Mouse (Mus musculus): ENCODE measurements around the gene Myrf. TPM values are rescaled to one million over a fixed set of nuclear protein-coding genes. Genes with fewer than 3 reads are reported as not detected.

Myrf gene
- polyA plus RNA-seq, 1 experiment from 2014 or later: 6.5 TPM

GRCm38 (mm10) chr19:10274056-10274455 is 33.5 kb upstream of the Myrf start:
- H3K27me3 ChIP-seq: no peaks in the 10 kb centered on the region
- no peak overlapping the region for H3K4me3 ChIP-seq
- no peak for ATAC-seq (ENCODE audit: borderline replicate concordance, extremely low read depth, low FRiP score, low TSS enrichment)
- no peak overlapping the region for H3K4me2 ChIP-seq
- 36% methylated on average over 5 of the region's 5 CpGs for whole genome bisulfite sequencing
- H3K9me3 ChIP-seq: no peaks in the 10 kb centered on the region
- no peak overlapping the region for H3K27ac ChIP-seq
- H3K36me3 ChIP-seq: no peaks in the 10 kb centered on the region
- H3K9ac ChIP-seq: no peak overlapping the region
- H3K4me1 ChIP-seq: peaks cover 47% of the 10 kb centered on the region

GRCm38 (mm10) chr19:10272746-10273145 is 32.2 kb upstream of the Myrf start:
- Histone ChIP-seq H3K9ac (no peak overlapping the region), H3K27ac (no peak overlapping the region), H3K36me3 (no peaks in the 10 kb centered on the region), H3K4me3 (no peak overlapping the region), H3K4me2 (peak overlapping the region; percentile 25; the same call in 1 of the 2 replicates), H3K4me1 (peaks cover 34% of the 10 kb centered on the region), H3K27me3 (no peaks in the 10 kb centered on the region), H3K9me3 (no peaks in the 10 kb centered on the region)
- ATAC-seq (ENCODE audit: borderline replicate concordance, extremely low read depth, low FRiP score, low TSS enrichment): no peak
- WGBS: 20% methylated on average over 11 of the region's 11 CpGs

- 88% methylated on average over 7 of the region's 7 CpGs for WGBS
- no peaks in the 10 kb centered on the region for H3K9me3 ChIP-seq
- no peaks in the 10 kb centered on the region for H3K36me3 ChIP-seq
Observed at GRCm38 (mm10) chr19:10271592-10271991, 31.0 kb upstream of the Myrf start.

GRCm38 (mm10) chr19:10270356-10270755 is 29.8 kb upstream of the Myrf start:
- H3K36me3 ChIP-seq: no peaks in the 10 kb centered on the region
- H3K9me3 ChIP-seq: no peaks in the 10 kb centered on the region
- no peak for ATAC-seq (ENCODE audit: borderline replicate concordance, extremely low read depth, low FRiP score, low TSS enrichment)
- H3K27ac ChIP-seq: no peak overlapping the region
- 73% methylated on average over 5 of the region's 5 CpGs for WGBS
- H3K27me3 ChIP-seq: no peaks in the 10 kb centered on the region
- no peak overlapping the region for H3K4me3 ChIP-seq
- H3K4me2 ChIP-seq: no peak overlapping the region
- H3K4me1 ChIP-seq: peaks cover 34% of the 10 kb centered on the region
- H3K9ac ChIP-seq: no peak overlapping the region

More at GRCm38 (mm10) chr19:10271592-10271991, 31.0 kb upstream of the Myrf start:
- Histone ChIP-seq H3K4me3 (no peak overlapping the region), H3K4me2 (no peak overlapping the region), H3K27me3 (no peaks in the 10 kb centered on the region), H3K9ac (no peak overlapping the region), H3K4me1 (peaks cover 31% of the 10 kb centered on the region), H3K27ac (no peak overlapping the region)
- no peak for ATAC-seq (ENCODE audit: borderline replicate concordance, extremely low read depth, low FRiP score, low TSS enrichment)

GRCm38 (mm10) chr19:10268851-10269250 is 28.3 kb upstream of the Myrf start:
- Histone ChIP-seq H3K27me3 (no peaks in the 10 kb centered on the region), H3K36me3 (no peaks in the 10 kb centered on the region), H3K9me3 (no peaks in the 10 kb centered on the region), H3K4me2 (no peak overlapping the region), H3K4me3 (no peak overlapping the region), H3K27ac (no peak overlapping the region), H3K9ac (no peak overlapping the region), H3K4me1 (peaks cover 28% of the 10 kb centered on the region)
- WGBS: 82% methylated on average over 15 of the region's 15 CpGs
- no peak for ATAC-seq (ENCODE audit: borderline replicate concordance, extremely low read depth, low FRiP score, low TSS enrichment)

- Histone ChIP-seq H3K36me3 (no peaks in the 10 kb centered on the region), H3K4me3 (no peak overlapping the region), H3K9me3 (no peaks in the 10 kb centered on the region), H3K4me1 (peaks cover 20% of the 10 kb centered on the region), H3K4me2 (no peak overlapping the region), H3K9ac (no peak overlapping the region), H3K27me3 (no peaks in the 10 kb centered on the region), H3K27ac (no peak overlapping the region)
- 78% methylated on average over 10 of the region's 10 CpGs for WGBS
- no peak for ATAC-seq (ENCODE audit: borderline replicate concordance, extremely low read depth, low FRiP score, low TSS enrichment)
Observed at GRCm38 (mm10) chr19:10267953-10268352, 27.4 kb upstream of the Myrf start.

- peak; percentile 15; the same call in 1 of the 2 replicates for ATAC-seq (ENCODE audit: borderline replicate concordance, extremely low read depth, low FRiP score, low TSS enrichment)
- Histone ChIP-seq H3K4me2 (no peak overlapping the region), H3K27ac (peak overlapping the region; percentile 55), H3K27me3 (no peaks in the 10 kb centered on the region), H3K9me3 (no peaks in the 10 kb centered on the region), H3K4me3 (no peak overlapping the region), H3K4me1 (peaks cover 15% of the 10 kb centered on the region), H3K36me3 (no peaks in the 10 kb centered on the region), H3K9ac (no peak overlapping the region)
- WGBS: 29% methylated on average over 15 of the region's 15 CpGs
Observed at GRCm38 (mm10) chr19:10267057-10267456, 26.5 kb upstream of the Myrf start.

- H3K9me3 ChIP-seq: no peaks in the 10 kb centered on the region
- WGBS: 9% methylated on average over 14 of the region's 14 CpGs
- no peaks in the 10 kb centered on the region for H3K36me3 ChIP-seq
- peak; percentile 69 for ATAC-seq (ENCODE audit: borderline replicate concordance, extremely low read depth, low FRiP score, low TSS enrichment)
- no peak overlapping the region for H3K9ac ChIP-seq
- peaks cover 15% of the 10 kb centered on the region for H3K4me1 ChIP-seq
- H3K27ac ChIP-seq: peak overlapping the region; percentile 55
- no peaks in the 10 kb centered on the region for H3K27me3 ChIP-seq
- H3K4me2 ChIP-seq: no peak overlapping the region
- no peak overlapping the region for H3K4me3 ChIP-seq
Observed at GRCm38 (mm10) chr19:10266196-10266850, 25.8 kb upstream of the Myrf start.

GRCm38 (mm10) chr19:10261369-10261768 is 20.8 kb upstream of the Myrf start:
- Histone ChIP-seq H3K9me3 (no peaks in the 10 kb centered on the region), H3K4me3 (no peak overlapping the region), H3K9ac (no peak overlapping the region), H3K4me1 (peaks cover 5% of the 10 kb centered on the region), H3K27me3 (no peaks in the 10 kb centered on the region), H3K4me2 (no peak overlapping the region), H3K36me3 (no peaks in the 10 kb centered on the region), H3K27ac (no peak overlapping the region)
- 63% methylated on average over 7 of the region's 7 CpGs for WGBS
- ATAC-seq (ENCODE audit: borderline replicate concordance, extremely low read depth, low FRiP score, low TSS enrichment): no peak

- ATAC-seq (ENCODE audit: borderline replicate concordance, extremely low read depth, low FRiP score, low TSS enrichment): peak; percentile 33; the same call in 1 of the 2 replicates
- Histone ChIP-seq H3K4me3 (no peak overlapping the region), H3K9me3 (no peaks in the 10 kb centered on the region), H3K27ac (no peak overlapping the region), H3K9ac (no peak overlapping the region), H3K36me3 (no peaks in the 10 kb centered on the region), H3K4me1 (no peaks in the 10 kb centered on the region), H3K4me2 (no peak overlapping the region), H3K27me3 (no peaks in the 10 kb centered on the region)
- WGBS: 19% methylated on average over 6 of the region's 6 CpGs
Observed at GRCm38 (mm10) chr19:10258279-10259011, 17.9 kb upstream of the Myrf start.

- Histone ChIP-seq H3K36me3 (no peaks in the 10 kb centered on the region), H3K4me1 (peaks cover 18% of the 10 kb centered on the region), H3K4me2 (no peak overlapping the region; the same call in 1 of the 2 replicates), H3K9ac (no peak overlapping the region), H3K27ac (no peak overlapping the region), H3K9me3 (no peaks in the 10 kb centered on the region), H3K27me3 (no peaks in the 10 kb centered on the region), H3K4me3 (no peak overlapping the region)
- WGBS: 24% methylated on average over 20 of the region's 20 CpGs
- peak; percentile 65 for ATAC-seq (ENCODE audit: borderline replicate concordance, extremely low read depth, low FRiP score, low TSS enrichment)
Observed at GRCm38 (mm10) chr19:10248128-10248527, 7.6 kb upstream of the Myrf start.

- Histone ChIP-seq H3K9ac (no peak overlapping the region), H3K4me1 (peaks cover 18% of the 10 kb centered on the region), H3K27ac (no peak overlapping the region), H3K4me2 (no peak overlapping the region), H3K4me3 (no peak overlapping the region), H3K36me3 (no peaks in the 10 kb centered on the region), H3K27me3 (no peaks in the 10 kb centered on the region), H3K9me3 (no peaks in the 10 kb centered on the region)
- WGBS: 13% methylated on average over 6 of the region's 6 CpGs
- ATAC-seq (ENCODE audit: borderline replicate concordance, extremely low read depth, low FRiP score, low TSS enrichment): 0 out of 2 replicates have a peak, but pooled peaks have one; percentile 43
Observed at GRCm38 (mm10) chr19:10247165-10247564, 6.6 kb upstream of the Myrf start.
